Mouse (Mus musculus): ENCODE measurements around the gene Snrnp25.
"Not testable (repeated sequence)": the region's sequence is repeated elsewhere in the genome, so short reads cannot be mapped to it uniquely, and the experiment has no call there.

The Snrnp25 gene

GRCm38 (mm10) chr11:32194626-32195025, 10.6 kb upstream of the Snrnp25 start:
- DNase-seq (ENCODE audit: low spot score), result no peak

- DNase-seq (ENCODE audit: low spot score), result no peak
These were observed 9.2 kb upstream of the Snrnp25 start for GRCm38 (mm10) chr11:32195867-32196540.

GRCm38 (mm10) chr11:32196727-32197126, 8.5 kb upstream of the Snrnp25 start:
- DNase-seq (ENCODE audit: low spot score), result no peak

GRCm38 (mm10) chr11:32197766-32198165, 7.4 kb upstream of the Snrnp25 start:
- DNase-seq (ENCODE audit: low spot score), result no peak

GRCm38 (mm10) chr11:32198256-32198955, 6.8 kb upstream of the Snrnp25 start:
- no peak for DNase-seq (ENCODE audit: low spot score)

GRCm38 (mm10) chr11:32199230-32199629, 6.0 kb upstream of the Snrnp25 start:
- no peak for DNase-seq (ENCODE audit: low spot score)

GRCm38 (mm10) chr11:32200075-32200601, 5.1 kb upstream of the Snrnp25 start, which contains the start of gene Il9r:
Il9r (minus strand) TSS chr11:32200279.
- DNase-seq (ENCODE audit: low spot score), result no peak

- DNase-seq (ENCODE audit: low spot score), result not testable (repeated sequence)
These were observed 4.2 kb upstream of the Snrnp25 start for GRCm38 (mm10) chr11:32200992-32201391.

GRCm38 (mm10) chr11:32201922-32202685, 3.1 kb upstream of the Snrnp25 start:
- DNase-seq (ENCODE audit: low spot score), result no peak

- no peak for DNase-seq (ENCODE audit: low spot score)
These were observed 5.4 kb downstream of the Snrnp25 start for GRCm38 (mm10) chr11:32210623-32211022.

GRCm38 (mm10) chr11:32215372-32216162, 10.4 kb downstream of the Snrnp25 start:
- DNase-seq (ENCODE audit: low spot score), result no peak

GRCm38 (mm10) chr11:32216851-32217250, 11.6 kb downstream of the Snrnp25 start:
- DNase-seq (ENCODE audit: low spot score), result no peak

- DNase-seq (ENCODE audit: low spot score), result no peak
These were observed 13.4 kb downstream of the Snrnp25 start for GRCm38 (mm10) chr11:32218501-32219050.

GRCm38 (mm10) chr11:32219287-32219686, 14.1 kb downstream of the Snrnp25 start:
- no peak for DNase-seq (ENCODE audit: low spot score)

- no peak for DNase-seq (ENCODE audit: low spot score)
These were observed 15.5 kb downstream of the Snrnp25 start for GRCm38 (mm10) chr11:32220607-32221224.

GRCm38 (mm10) chr11:32221225-32221950, 16.2 kb downstream of the Snrnp25 start:
- no peak for DNase-seq (ENCODE audit: low spot score)

GRCm38 (mm10) chr11:32221951-32222409, 16.8 kb downstream of the Snrnp25 start, which contains the start of gene Rhbdf1:
Rhbdf1 (minus strand) TSS chr11:32222300.
- DNase-seq (ENCODE audit: low spot score), result no peak

- DNase-seq (ENCODE audit: low spot score), result no peak
These were observed 17.5 kb downstream of the Snrnp25 start for GRCm38 (mm10) chr11:32222570-32223194.

- no peak for DNase-seq (ENCODE audit: low spot score)
These were observed 18.2 kb downstream of the Snrnp25 start for GRCm38 (mm10) chr11:32223297-32223967.

Measured in left cerebral cortex, adult 11 months (tissue).